Mouse (Mus musculus): ENCODE results near the gene Pafah1b1. TPM values are rescaled to one million over a fixed set of nuclear protein-coding genes. Genes with fewer than 3 reads are reported as not detected.
A peak's percentile ranks its signal among the peaks of the same experiment; 100 is the strongest.

Gene Pafah1b1
- polyA plus RNA-seq, 1 experiment from 2014 or later, result 67.2 TPM

GRCm38 (mm10) chr11:74650576-74651100 lies 73.8 kb downstream of the Pafah1b1 start:
- Histone ChIP-seq H3K4me1 (ENCODE audit: insufficient read depth) (0 out of 2 replicates have a peak, but pooled peaks cover 2% of the 10 kb centered on the region), H3K27ac (ENCODE audit: low read depth) (no peak overlapping the region), H3K9me3 (ENCODE audit: low read depth, low read length) (no peaks in the 10 kb centered on the region), H3K27me3 (ENCODE audit: insufficient read depth, low read length) (no peaks in the 10 kb centered on the region), H3K9ac (peak overlapping the region; percentile 84), H3K36me3 (ENCODE audit: insufficient read depth) (no peaks in the 10 kb centered on the region), H3K4me2 (peak overlapping the region; percentile 88), H3K4me3 (ENCODE audit: low read depth, low read length) (peak overlapping the region; percentile 93)
- no peak for TF ChIP-seq CTCF (IDR thresholded peaks at IDR 0.05; ENCODE audit: low read depth)
- WGBS, result 43% methylated on average over 4 of the region's 4 CpGs
- ATAC-seq (ENCODE audit: insufficient read depth) (no peak), DNase-seq (no peak)

GRCm38 (mm10) chr11:74649647-74650551 lies 74.6 kb downstream of the Pafah1b1 start:
- peak; percentile 19 for DNase-seq
- 0 out of 2 replicates have a peak, but pooled peaks cover 2% of the 10 kb centered on the region for H3K4me1 ChIP-seq (ENCODE audit: insufficient read depth)

DNA sequence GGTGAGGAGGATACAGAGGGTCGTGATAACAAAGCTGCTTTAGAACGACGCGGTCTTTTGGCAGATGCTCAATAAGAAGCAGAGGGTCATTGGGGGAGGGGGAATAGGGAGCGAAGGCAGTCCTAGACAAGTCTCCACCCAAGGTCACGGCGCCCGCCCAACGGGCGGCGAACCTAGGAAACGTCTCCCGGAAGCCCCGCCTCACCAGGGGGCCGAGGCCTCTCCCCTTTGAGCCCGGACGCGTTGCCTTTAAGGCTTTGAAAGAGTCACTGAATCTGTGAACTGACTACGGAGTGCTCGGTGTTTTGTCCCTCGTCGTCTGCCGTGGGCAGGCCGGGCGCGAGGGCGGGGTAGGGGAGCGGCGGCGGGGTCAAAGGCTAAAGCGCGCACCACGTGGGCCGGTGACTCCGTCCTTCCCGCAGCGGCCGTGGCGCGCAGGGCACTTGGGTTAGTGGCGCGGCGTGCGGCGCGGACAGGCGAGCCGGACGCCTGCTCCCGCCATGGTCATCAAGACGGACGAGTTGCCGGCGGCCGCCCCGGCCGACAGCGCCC lies 75.3 kb downstream of the Pafah1b1 start, which contains the start of gene Cluh:
Gene Cluh (plus strand): TSS at position 401 of the 552 bp plus-strand sequence.
- no peaks in the 10 kb centered on the region for H3K36me3 ChIP-seq (ENCODE audit: insufficient read depth)
- WGBS, result under 1% methylated on average over 56 of the region's 58 CpGs
- H3K9ac ChIP-seq, result peak within 1 kb of the TSS; percentile 84
- DNase-seq, result peak; percentile 96
- peak within 1 kb of the TSS; percentile 88 for H3K4me2 ChIP-seq
- H3K9me3 ChIP-seq (ENCODE audit: low read depth, low read length), result no peaks in the 10 kb centered on the region
- 0 out of 2 replicates have a peak, but pooled peaks cover 2% of the 10 kb centered on the region for H3K4me1 ChIP-seq (ENCODE audit: insufficient read depth)
- TF ChIP-seq CTCF (IDR thresholded peaks at IDR 0.05; ENCODE audit: low read depth), result no peak
- peak within 1 kb of the TSS; percentile 40 for H3K27ac ChIP-seq (ENCODE audit: low read depth)
- no peaks in the 10 kb centered on the region for H3K27me3 ChIP-seq (ENCODE audit: insufficient read depth, low read length)
- peak; percentile 94 for ATAC-seq (ENCODE audit: insufficient read depth)
- peak within 1 kb of the TSS; percentile 93 for H3K4me3 ChIP-seq (ENCODE audit: low read depth, low read length)

More at GRCm38 (mm10) chr11:74649647-74650551, 74.6 kb downstream of the Pafah1b1 start:
- no peaks in the 10 kb centered on the region for H3K9me3 ChIP-seq (ENCODE audit: low read depth, low read length)
- peak overlapping the region; percentile 93 for H3K4me3 ChIP-seq (ENCODE audit: low read depth, low read length)
- peak overlapping the region; percentile 84 for H3K9ac ChIP-seq
- WGBS, result under 1% methylated on average over 53 of the region's 53 CpGs
- no peaks in the 10 kb centered on the region for H3K27me3 ChIP-seq (ENCODE audit: insufficient read depth, low read length)
- peak; percentile 59 for ATAC-seq (ENCODE audit: insufficient read depth)
- H3K27ac ChIP-seq (ENCODE audit: low read depth), result peak overlapping the region; percentile 40
- no peak for TF ChIP-seq CTCF (IDR thresholded peaks at IDR 0.05; ENCODE audit: low read depth)
- H3K36me3 ChIP-seq (ENCODE audit: insufficient read depth), result no peaks in the 10 kb centered on the region
- H3K4me2 ChIP-seq, result peak overlapping the region; percentile 88

DNA sequence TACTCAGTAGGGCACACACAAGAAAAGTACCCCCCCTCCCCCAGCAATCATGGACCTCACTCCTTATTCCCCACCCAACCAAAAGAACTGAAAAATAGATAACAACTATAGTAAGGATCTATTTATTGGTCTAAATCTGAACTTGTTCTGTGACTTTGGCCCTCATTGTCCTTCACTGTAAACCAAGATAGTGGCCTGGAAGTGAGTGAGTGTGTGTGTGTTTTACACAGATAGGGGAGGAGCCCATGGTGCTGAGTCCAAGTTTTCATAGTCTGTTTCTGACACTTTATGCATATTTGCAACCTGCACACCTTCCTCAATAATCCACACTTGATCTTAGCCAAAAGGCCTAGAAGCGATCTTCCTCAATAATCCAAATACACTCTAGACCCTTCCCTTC lies 75.8 kb downstream of the Pafah1b1 start:
- no peak for DNase-seq
- 7% methylated on average over 1 of the region's 1 CpGs for WGBS
- ATAC-seq (ENCODE audit: insufficient read depth), result peak; percentile 19; the same call in 1 of the 2 replicates

DNA sequence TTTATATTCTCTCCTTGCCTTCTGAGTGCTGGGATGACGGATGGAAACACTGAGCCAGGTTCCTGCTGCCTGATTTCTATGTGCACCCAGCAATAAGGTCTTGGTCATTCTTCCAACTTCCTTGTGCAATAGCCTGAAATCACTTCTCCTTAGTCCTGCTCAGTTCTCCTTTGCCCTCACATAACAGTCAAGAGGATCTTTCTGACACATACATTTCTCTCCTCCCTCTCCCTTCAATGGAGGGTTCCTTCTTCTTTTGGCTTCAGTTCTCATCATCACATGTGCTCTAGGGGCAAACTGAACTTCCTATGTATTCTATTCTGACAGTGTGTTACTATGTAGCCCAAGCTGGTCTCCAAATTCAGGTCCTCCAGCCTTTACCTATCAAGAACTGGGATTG lies 76.5 kb downstream of the Pafah1b1 start:
- no peak overlapping the region for H3K4me2 ChIP-seq
- no peaks in the 10 kb centered on the region for H3K27me3 ChIP-seq (ENCODE audit: insufficient read depth, low read length)
- TF ChIP-seq CTCF (IDR thresholded peaks at IDR 0.05; ENCODE audit: low read depth), result no peak
- ATAC-seq (ENCODE audit: insufficient read depth) (no peak), DNase-seq (no peak)
- H3K27ac ChIP-seq (ENCODE audit: low read depth), result no peak overlapping the region
- H3K36me3 ChIP-seq (ENCODE audit: insufficient read depth), result no peaks in the 10 kb centered on the region
- H3K9ac ChIP-seq, result no peak overlapping the region
- H3K9me3 ChIP-seq (ENCODE audit: low read depth, low read length), result no peaks in the 10 kb centered on the region
- 79% methylated on average over 1 of the region's 1 CpGs for WGBS
- H3K4me1 ChIP-seq (ENCODE audit: insufficient read depth), result 0 out of 2 replicates have a peak, but pooled peaks cover 2% of the 10 kb centered on the region
- H3K4me3 ChIP-seq (ENCODE audit: low read depth, low read length), result no peak overlapping the region

More for the DNA sequence above, 75.8 kb downstream of the Pafah1b1 start:
- H3K9me3 ChIP-seq (ENCODE audit: low read depth, low read length), result no peaks in the 10 kb centered on the region
- H3K27me3 ChIP-seq (ENCODE audit: insufficient read depth, low read length), result no peaks in the 10 kb centered on the region
- H3K4me2 ChIP-seq, result peak overlapping the region; percentile 88
- H3K27ac ChIP-seq (ENCODE audit: low read depth), result peak overlapping the region; percentile 40
- H3K9ac ChIP-seq, result peak overlapping the region; percentile 84
- no peak for TF ChIP-seq CTCF (IDR thresholded peaks at IDR 0.05; ENCODE audit: low read depth)
- 0 out of 2 replicates have a peak, but pooled peaks cover 2% of the 10 kb centered on the region for H3K4me1 ChIP-seq (ENCODE audit: insufficient read depth)
- peak overlapping the region; percentile 93 for H3K4me3 ChIP-seq (ENCODE audit: low read depth, low read length)
- H3K36me3 ChIP-seq (ENCODE audit: insufficient read depth), result no peaks in the 10 kb centered on the region

GRCm38 (mm10) chr11:74639628-74640027 lies 84.8 kb downstream of the Pafah1b1 start:
- WGBS, result 55% methylated on average over 1 of the region's 1 CpGs
- Histone ChIP-seq H3K27ac (ENCODE audit: low read depth) (no peak overlapping the region), H3K9ac (no peak overlapping the region)

More at GRCm38 (mm10) chr11:74639628-74640027, 84.8 kb downstream of the Pafah1b1 start:
- ATAC-seq (ENCODE audit: insufficient read depth) (no peak), DNase-seq (no peak)
- TF ChIP-seq CTCF (IDR thresholded peaks at IDR 0.05; ENCODE audit: low read depth), result no peak
- Histone ChIP-seq H3K4me3 (ENCODE audit: low read depth, low read length) (no peak overlapping the region), H3K27me3 (ENCODE audit: insufficient read depth, low read length) (no peaks in the 10 kb centered on the region), H3K4me2 (no peak overlapping the region; the same call in 1 of the 2 replicates), H3K4me1 (ENCODE audit: insufficient read depth) (peaks cover 9% of the 10 kb centered on the region), H3K36me3 (ENCODE audit: insufficient read depth) (no peaks in the 10 kb centered on the region), H3K9me3 (ENCODE audit: low read depth, low read length) (no peaks in the 10 kb centered on the region)

Data from lung, embryonic 14.5 days (tissue).